Mouse (Mus musculus) bone marrow macrophage, adult 2 months (primary cell): Measurements from ENCODE around the gene Aff3. TPM values are rescaled to one million over a fixed set of nuclear protein-coding genes. Genes with fewer than 3 reads are reported as not detected.

Experiments
- H3K27ac ChIP-seq: 2 replicates; pipeline ENCODE4 v1.5.1; 2012; ENCODE audit warnings: low read depth, low read length; ENCODE audit not compliant: insufficient read depth
- H3K4me1 ChIP-seq: 2 replicates; pipeline ENCODE4 v1.6.1; 2012; ENCODE audit warnings: low read length; ENCODE audit not compliant: control insufficient read depth, insufficient read depth
- H3K4me3 ChIP-seq: 2 replicates; pipeline ENCODE4 v1.5.1; 2012; ENCODE audit warnings: mild to moderate bottlenecking, low read length, moderate library complexity; ENCODE audit not compliant: insufficient read depth
- CTCF ChIP-seq: IDR thresholded peaks from 2 replicates; pipeline ENCODE4 v1.5.1; 2012; ENCODE audit warnings: low read depth, mild to moderate bottlenecking, low read length, moderate library complexity
- POLR2A ChIP-seq: IDR thresholded peaks from 2 replicates; pipeline ENCODE4 v1.6.1; 2012; ENCODE audit warnings: mild to moderate bottlenecking, low read depth, low read length, borderline replicate concordance
- polyA plus RNA-seq: library from polyadenylated mRNA; stranded (reverse); fragments of >200 nt; gene quantifications from 2 replicates; pipeline ENCODE4 v1.2.4, GENCODE M21; 2012; ENCODE audit not compliant: missing spikeins, insufficient read depth, insufficient read length

The Aff3 gene
- polyA plus RNA-seq, 1 experiment: not detected

- Histone ChIP-seq H3K27ac (no peak overlapping the region), H3K4me3 (no peak overlapping the region), H3K4me1 (no peaks in the 10 kb centered on the region)
- no peak for TF ChIP-seq CTCF
- TF ChIP-seq POLR2A: no peak
Observed at GRCm38 (mm10) chr1:38657606-38658005, 7.1 kb downstream of the Aff3 start.

- H3K4me1 ChIP-seq: no peaks in the 10 kb centered on the region
- no peak overlapping the region for H3K4me3 ChIP-seq
- TF ChIP-seq POLR2A: no peak
- no peak for TF ChIP-seq CTCF
- no peak overlapping the region for H3K27ac ChIP-seq
Observed at GRCm38 (mm10) chr1:38654981-38655540, 9.7 kb downstream of the Aff3 start.

GRCm38 (mm10) chr1:38650031-38650430 is 14.7 kb downstream of the Aff3 start:
- no peak for TF ChIP-seq CTCF
- no peak for TF ChIP-seq POLR2A

GRCm38 (mm10) chr1:38649174-38649573 is 15.6 kb downstream of the Aff3 start:
- no peak overlapping the region for H3K27ac ChIP-seq
- H3K4me1 ChIP-seq: no peaks in the 10 kb centered on the region
- TF ChIP-seq POLR2A: no peak
- no peak for TF ChIP-seq CTCF
- H3K4me3 ChIP-seq: no peak overlapping the region

More at GRCm38 (mm10) chr1:38650031-38650430, 14.7 kb downstream of the Aff3 start:
- Histone ChIP-seq H3K27ac (no peak overlapping the region), H3K4me1 (no peaks in the 10 kb centered on the region), H3K4me3 (no peak overlapping the region)

- TF ChIP-seq CTCF (no peak), POLR2A (no peak)
- Histone ChIP-seq H3K4me1 (no peaks in the 10 kb centered on the region), H3K4me3 (no peak overlapping the region), H3K27ac (no peak overlapping the region)
Observed at GRCm38 (mm10) chr1:38642288-38642687, 22.5 kb downstream of the Aff3 start.

- H3K4me1 ChIP-seq: no peaks in the 10 kb centered on the region
- no peak for TF ChIP-seq CTCF
- TF ChIP-seq POLR2A: no peak
- H3K27ac ChIP-seq: no peak overlapping the region
- H3K4me3 ChIP-seq: no peak overlapping the region
Observed at GRCm38 (mm10) chr1:38639669-38640068, 25.1 kb downstream of the Aff3 start.

GRCm38 (mm10) chr1:38635596-38635995 is 29.2 kb downstream of the Aff3 start:
- no peak overlapping the region for H3K4me3 ChIP-seq
- TF ChIP-seq POLR2A (no peak), CTCF (no peak)
- no peaks in the 10 kb centered on the region for H3K4me1 ChIP-seq

GRCm38 (mm10) chr1:38634081-38634480 is 30.7 kb downstream of the Aff3 start:
- TF ChIP-seq POLR2A (no peak), CTCF (no peak)
- Histone ChIP-seq H3K4me3 (no peak overlapping the region), H3K27ac (no peak overlapping the region), H3K4me1 (no peaks in the 10 kb centered on the region)

More at GRCm38 (mm10) chr1:38635596-38635995, 29.2 kb downstream of the Aff3 start:
- H3K27ac ChIP-seq: no peak overlapping the region

- H3K4me1 ChIP-seq: no peaks in the 10 kb centered on the region
- TF ChIP-seq CTCF (no peak), POLR2A (no peak)
- H3K4me3 ChIP-seq: no peak overlapping the region
- H3K27ac ChIP-seq: no peak overlapping the region
Observed at GRCm38 (mm10) chr1:38632461-38633180, 32.1 kb downstream of the Aff3 start.

GRCm38 (mm10) chr1:38631501-38632279 is 33.1 kb downstream of the Aff3 start:
- H3K4me3 ChIP-seq: no peak overlapping the region
- H3K4me1 ChIP-seq: no peaks in the 10 kb centered on the region
- no peak for TF ChIP-seq POLR2A
- TF ChIP-seq CTCF: no peak
- H3K27ac ChIP-seq: no peak overlapping the region
